Mouse (Mus musculus): Measurements from ENCODE around the gene Nek4. TPM values are rescaled to one million over a fixed set of nuclear protein-coding genes. Genes with fewer than 3 reads are reported as not detected.

Gene Nek4
- polyA plus RNA-seq (2017; shearing (Covaris generic)): 8.5 TPM

GRCm38 (mm10) chr14:30951154-30951825, at the start of gene Nek4:
Gene Nek4, plus strand, starts transcription at chr14:30951377.

GRCm38 (mm10) chr14:30923375-30924105, 27.6 kb upstream of the Nek4 start, which contains the start of gene Itih3:
Gene Itih3, minus strand, starts transcription at chr14:30923760.

GRCm38 (mm10) chr14:30943038-30943437, 8.1 kb upstream of the Nek4 start, which contains the start of gene Itih1:
Gene Itih1, minus strand, starts transcription at chr14:30943289.

GRCm38 (mm10) chr14:31001307-31002205, 50.4 kb downstream of the Nek4 start, which contains the start of the genes Glt8d1 and Spcs1:
Gene Glt8d1, plus strand, starts transcription at chr14:31001400.
Gene Spcs1, minus strand, starts transcription at chr14:31001672.

GRCm38 (mm10) chr14:31018860-31019291, 67.7 kb downstream of the Nek4 start, which contains the start of the genes Pbrm1 and Gnl3:
Gene Pbrm1, plus strand, starts transcription at chr14:31019138.
Gene Gnl3, minus strand, starts transcription at chr14:31019152.

Other genes with a start within 250 kb of the Nek4 start
- 10.4 TPM for gene Sfmbt1, start 236.5 kb upstream of the Nek4 start, polyA plus RNA-seq (2017; shearing (Covaris generic))
- 2.6 TPM for gene Tmem110, start 125.8 kb upstream of the Nek4 start, polyA plus RNA-seq (2017; shearing (Covaris generic))
- gene Mustn1, start 72.2 kb upstream of the Nek4 start, polyA plus RNA-seq (2017; shearing (Covaris generic)): 0.89 TPM
- gene Itih4, start 64.9 kb upstream of the Nek4 start, polyA plus RNA-seq (2017; shearing (Covaris generic)): not detected
- not detected for gene Itih3, start 27.6 kb upstream of the Nek4 start, polyA plus RNA-seq (2017; shearing (Covaris generic))
- gene Itih1, start 8.1 kb upstream of the Nek4 start, polyA plus RNA-seq (2017; shearing (Covaris generic)): not detected
- 6.7 TPM for gene Glt8d1, start 50.0 kb downstream of the Nek4 start, polyA plus RNA-seq (2017; shearing (Covaris generic))
- 353 TPM for gene Spcs1, start 50.3 kb downstream of the Nek4 start, polyA plus RNA-seq (2017; shearing (Covaris generic))
- gene Pbrm1, start 67.8 kb downstream of the Nek4 start, polyA plus RNA-seq (2017; shearing (Covaris generic)): 34.9 TPM
- gene Gnl3, start 67.8 kb downstream of the Nek4 start, polyA plus RNA-seq (2017; shearing (Covaris generic)): 111 TPM
- 111 TPM for gene Smim4, start 177.6 kb downstream of the Nek4 start, polyA plus RNA-seq (2017; shearing (Covaris generic))
- gene Nt5dc2, start 179.7 kb downstream of the Nek4 start, polyA plus RNA-seq (2017; shearing (Covaris generic)): not detected
- 4.1 TPM for gene Stab1, start 217.3 kb downstream of the Nek4 start, polyA plus RNA-seq (2017; shearing (Covaris generic))

Measured in CD4-positive, CD25-positive, alpha-beta regulatory T cell, adult 9 weeks (primary cell).